Mouse (Mus musculus): Measurements from ENCODE around the gene Cryaa. TPM values are rescaled to one million over a fixed set of nuclear protein-coding genes. Genes with fewer than 3 reads are reported as not detected.

Gene Cryaa
- total and polyA plus RNA-seq, 3 experiments, result not detected

DNA sequence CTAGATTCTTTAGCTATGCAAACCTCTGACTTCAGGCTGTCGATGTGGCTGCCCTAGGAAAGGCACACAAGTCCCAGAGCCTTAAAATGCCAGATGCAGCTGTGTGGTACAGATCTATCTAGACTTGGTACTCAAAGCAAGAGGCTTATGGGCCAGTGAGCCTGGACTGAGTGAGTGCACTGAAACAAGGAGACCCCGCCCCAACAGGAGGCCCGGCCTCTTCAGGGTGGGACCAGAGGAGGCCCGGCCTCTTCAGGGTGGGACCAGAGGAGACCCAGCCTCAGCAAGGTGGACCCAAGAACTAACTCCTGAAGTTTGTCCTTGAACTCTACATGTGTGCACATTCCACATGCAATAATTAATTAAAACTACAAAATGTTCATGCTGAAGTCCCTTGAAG, 34.7 kb upstream of the Cryaa start:
- Histone ChIP-seq H3K4me3 (ENCODE audit: control insufficient read depth in 1 of 2, insufficient read depth in 1 of 2, low read depth in 2 of 2, low read length in 2 of 2) (no peak overlapping the region), H3K4me1 (ENCODE audit: control insufficient read depth in 1 of 2, insufficient read depth in 2 of 2, low read length in 2 of 2) (peaks cover 0 to 2% of the 10 kb centered on the region in 2 experiments; a peak in 1 of 4 replicates), H3K9me3 (replicated peaks; ENCODE audit: insufficient read depth, low read length) (no peaks in the 10 kb centered on the region), H3K79me2 (ENCODE audit: control insufficient read depth, insufficient read depth, low read length, poor library complexity) (no peaks in the 10 kb centered on the region), H3K27ac (ENCODE audit: control insufficient read depth, low read depth, low read length) (no peak overlapping the region), H3K9ac (ENCODE audit: control insufficient read depth, low read depth, low read length, poor library complexity, severe bottlenecking) (no peak overlapping the region), H3K27me3 (ENCODE audit: control insufficient read depth in 1 of 2, insufficient read depth in 2 of 2, low read length in 2 of 2) (no peaks in the 10 kb centered on the region), H3K36me3 (ENCODE audit: control insufficient read depth in 1 of 2, insufficient read depth in 2 of 2, low read length in 2 of 2) (peaks cover 0 to 3% of the 10 kb centered on the region in 2 experiments; a peak in 2 of 4 replicates)
- no peak for TF ChIP-seq CTCF (IDR thresholded peaks at IDR 0.05 in 2 of 3, conservative IDR thresholded peaks at IDR 0.05 in 1 of 3; ENCODE audit: control insufficient read depth in 1 of 3, insufficient read depth in 1 of 3, low read depth in 2 of 3, low read length in 3 of 3, poor library complexity in 1 of 3, severe bottlenecking in 1 of 3)
- no peak for TF ChIP-seq ZMIZ1 (IDR thresholded peaks at IDR 0.05; ENCODE audit: low read depth, low read length)
- TF ChIP-seq ZKSCAN1 (IDR thresholded peaks at IDR 0.05; ENCODE audit: low read depth, low read length), result no peak
- TF ChIP-seq TAL1 (IDR thresholded peaks at IDR 0.05; ENCODE audit: low read length), result no peak
- TF ChIP-seq POLR2AphosphoS2 (IDR thresholded peaks at IDR 0.05; ENCODE audit: low read length), result no peak
- TF ChIP-seq EP300 (IDR thresholded peaks at IDR 0.05; ENCODE audit: low read depth in 1 of 2, low read length in 2 of 2), result no peak
- no peak for TF ChIP-seq MYC (IDR thresholded peaks at IDR 0.05; ENCODE audit: low read depth, low read length)
- TF ChIP-seq MAZ (IDR thresholded peaks at IDR 0.05; ENCODE audit: low read depth, low read length), result no peak
- TF ChIP-seq BHLHE40 (IDR thresholded peaks at IDR 0.05; ENCODE audit: borderline replicate concordance, low read depth, low read length), result no peak
- TF ChIP-seq POLR2A (IDR thresholded peaks at IDR 0.05; ENCODE audit: control insufficient read depth in 1 of 2, insufficient read depth in 1 of 2, low read depth in 1 of 2, low read length in 2 of 2, poor library complexity in 1 of 2), result no peak
- no peak for TF ChIP-seq ZNF384 (IDR thresholded peaks at IDR 0.05; ENCODE audit: low read depth, low read length)
- DNase-seq (ENCODE audit: low read depth, low spot score), result no peak

GRCm38 (mm10) chr17:31646199-31647002, 31.2 kb upstream of the Cryaa start:
- no peak overlapping the region for H3K4me3 ChIP-seq (ENCODE audit: control insufficient read depth in 1 of 2, insufficient read depth in 1 of 2, low read depth in 2 of 2, low read length in 2 of 2)
- no peak overlapping the region for H3K27ac ChIP-seq (ENCODE audit: control insufficient read depth, low read depth, low read length)
- no peaks in the 10 kb centered on the region for H3K4me1 ChIP-seq (ENCODE audit: control insufficient read depth in 1 of 2, insufficient read depth in 2 of 2, low read length in 2 of 2)
- H3K9ac ChIP-seq (ENCODE audit: control insufficient read depth, low read depth, low read length, poor library complexity, severe bottlenecking), result no peak overlapping the region
- no peaks in the 10 kb centered on the region for H3K9me3 ChIP-seq (replicated peaks; ENCODE audit: insufficient read depth, low read length)
- peaks cover 0 to 15% of the 10 kb centered on the region in 2 experiments; a peak in 2 of 4 replicates for H3K36me3 ChIP-seq (ENCODE audit: control insufficient read depth in 1 of 2, insufficient read depth in 2 of 2, low read length in 2 of 2)
- H3K79me2 ChIP-seq (ENCODE audit: control insufficient read depth, insufficient read depth, low read length, poor library complexity), result no peaks in the 10 kb centered on the region
- peak; percentile 36 for DNase-seq (ENCODE audit: low read depth, low spot score)
- H3K27me3 ChIP-seq (ENCODE audit: control insufficient read depth in 1 of 2, insufficient read depth in 2 of 2, low read length in 2 of 2), result no peaks in the 10 kb centered on the region
- TF ChIP-seq NRF1 (IDR thresholded peaks at IDR 0.05; ENCODE audit: insufficient read depth, low read depth, low read length, poor library complexity, severe bottlenecking), result no peak
- no peak for TF ChIP-seq ELF1 (IDR thresholded peaks at IDR 0.05; ENCODE audit: low read depth, low read length)
- no peak for TF ChIP-seq SIN3A (IDR thresholded peaks at IDR 0.05; ENCODE audit: low read length)
- no peak; the same call in 1 of the 2 replicates for TF ChIP-seq SMC3 (IDR thresholded peaks at IDR 0.05; ENCODE audit: low read depth, low read length)
- no peak for TF ChIP-seq KAT2A (conservative IDR thresholded peaks at IDR 0.05; ENCODE audit: low read depth, low read length)
- no peak for TF ChIP-seq HCFC1 (IDR thresholded peaks at IDR 0.05; ENCODE audit: low read depth, low read length)
- no peak for TF ChIP-seq ZKSCAN1 (IDR thresholded peaks at IDR 0.05; ENCODE audit: low read depth, low read length)
- TF ChIP-seq ZC3H11A (IDR thresholded peaks at IDR 0.05; ENCODE audit: low read depth, low read length), result no peak
- TF ChIP-seq MAX (IDR thresholded peaks at IDR 0.05; ENCODE audit: low read length), result no peak
- TF ChIP-seq TAL1 (IDR thresholded peaks at IDR 0.05; ENCODE audit: low read length), result no peak
- TF ChIP-seq UBTF (IDR thresholded peaks at IDR 0.05; ENCODE audit: borderline replicate concordance, insufficient read depth, low read depth, low read length), result no peak
- no peak for TF ChIP-seq MAZ (IDR thresholded peaks at IDR 0.05; ENCODE audit: low read depth, low read length)
- peak; percentile 22 to 44; a peak in 2 of 4 replicates for TF ChIP-seq POLR2A (IDR thresholded peaks at IDR 0.05; ENCODE audit: control insufficient read depth in 1 of 2, insufficient read depth in 1 of 2, low read depth in 1 of 2, low read length in 2 of 2, poor library complexity in 1 of 2)
- no peak for TF ChIP-seq RAD21 (IDR thresholded peaks at IDR 0.05; ENCODE audit: low read depth, low read length)
- TF ChIP-seq MXI1 (IDR thresholded peaks at IDR 0.05; ENCODE audit: low read depth, low read length), result no peak
- no peak for TF ChIP-seq POLR2AphosphoS5 (IDR thresholded peaks at IDR 0.05; ENCODE audit: borderline replicate concordance, low read depth, low read length)
- no peak for TF ChIP-seq GATA1 (IDR thresholded peaks at IDR 0.05; ENCODE audit: low read depth, low read length)
- TF ChIP-seq ZMIZ1 (IDR thresholded peaks at IDR 0.05; ENCODE audit: low read depth, low read length), result peak; percentile 29; the same call in 1 of the 2 replicates
- no peak for TF ChIP-seq JUND (IDR thresholded peaks at IDR 0.05; ENCODE audit: low read depth, low read length)
- TF ChIP-seq POLR2AphosphoS2 (IDR thresholded peaks at IDR 0.05; ENCODE audit: low read length), result peak; percentile 96
- TF ChIP-seq GABPA (IDR thresholded peaks at IDR 0.05; ENCODE audit: low read depth, low read length), result no peak
- no peak for TF ChIP-seq MYC (IDR thresholded peaks at IDR 0.05; ENCODE audit: low read depth, low read length)
- TF ChIP-seq MEF2A (IDR thresholded peaks at IDR 0.05; ENCODE audit: extremely low read depth, insufficient replicate concordance, low read depth, low read length, poor library complexity, severe bottlenecking), result no peak
- TF ChIP-seq EP300 (IDR thresholded peaks at IDR 0.05; ENCODE audit: low read depth in 1 of 2, low read length in 2 of 2), result no peak
- TF ChIP-seq NELFE (IDR thresholded peaks at IDR 0.05; ENCODE audit: low read depth, low read length), result no peak
- TF ChIP-seq BHLHE40 (IDR thresholded peaks at IDR 0.05; ENCODE audit: borderline replicate concordance, low read depth, low read length), result no peak
